In the genomic region with DNA sequence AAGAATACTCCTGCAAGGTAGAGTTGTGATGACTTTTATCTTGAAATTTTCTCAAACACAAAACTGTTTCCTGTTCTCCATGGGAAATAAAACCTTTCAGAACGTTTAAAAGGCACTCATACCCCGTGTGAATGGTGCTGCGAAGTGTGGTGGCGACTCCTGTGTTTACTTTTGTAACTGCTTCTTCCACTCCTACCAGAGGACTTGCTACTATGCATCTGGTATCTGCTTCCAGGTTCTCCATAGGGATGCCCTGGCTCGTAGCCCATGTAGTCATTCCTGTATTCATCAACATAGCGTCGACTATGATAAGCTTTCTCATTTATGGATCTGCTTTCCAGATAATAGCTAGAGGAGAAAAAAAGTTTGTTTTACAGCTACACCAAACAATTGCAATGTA, we compare ENCODE assay signal across 7 mouse cellular contexts. TPM values are rescaled to one million over a fixed set of nuclear protein-coding genes. Genes with fewer than 3 reads are reported as not detected.
DNase-seq lines count a peak whose midpoint lies in the region; ATAC-seq and TF ChIP-seq lines count a peak whose summit lies in the region.

No protein-coding gene starts in this region.

- ATAC-seq in kidney, postnatal 0 days (replicated peaks; ENCODE audit: low FRiP score, low read depth): no peak
- ATAC-seq in limb, embryonic 15.5 days (ENCODE audit: insufficient number of reproducible peaks, low FRiP score, low TSS enrichment, low read depth): no peak
- no peak for ATAC-seq in monocyte, adult 5-6 weeks (replicated peaks; ENCODE audit: insufficient number of reproducible peaks, low FRiP score, low TSS enrichment, poor library complexity, severe bottlenecking)

- H3K27ac ChIP-seq in kidney, postnatal 0 days: no peak overlapping the region
- H3K27ac ChIP-seq in cerebellum, adult 2 months (ENCODE audit: insufficient read depth, low read length): no peak overlapping the region
- H3K27ac ChIP-seq in limb, embryonic 15.5 days: no peak overlapping the region

- H3K27me3 ChIP-seq in kidney, postnatal 0 days (ENCODE audit: insufficient read depth, low read length): no peaks in the 10 kb centered on the region
- H3K27me3 ChIP-seq in cerebellum, adult 2 months (ENCODE audit: control insufficient read depth, insufficient read depth, low read length): no peaks in the 10 kb centered on the region
- H3K27me3 ChIP-seq in limb, embryonic 15.5 days: no peaks in the 10 kb centered on the region

- 44% methylated on average over 7 of the region's 7 CpGs for WGBS in kidney, postnatal 0 days
- 2% methylated on average over 7 of the region's 7 CpGs for WGBS in cerebellum, adult 2 months
- WGBS in limb, embryonic 15.5 days: 66% methylated on average over 7 of the region's 7 CpGs

- H3K9me3 ChIP-seq in kidney, postnatal 0 days (replicated peaks; ENCODE audit: low read length): no peaks in the 10 kb centered on the region
- no peaks in the 10 kb centered on the region for H3K9me3 ChIP-seq in limb, embryonic 15.5 days

- peak overlapping the region; percentile 69 for H3K4me2 ChIP-seq in kidney, postnatal 0 days (ENCODE audit: low read length)
- peak overlapping the region; percentile 51 for H3K4me2 ChIP-seq in limb, embryonic 15.5 days

- DNase-seq in kidney, postnatal 0 days (ENCODE audit: low spot score): no peak
- DNase-seq in kidney, adult 11 months: no peak
- peak; percentile 40 for DNase-seq in NIH3T3 (ENCODE audit: low read depth)
- peak; percentile 68 to 73 for DNase-seq in cerebellum, adult 2 months
- DNase-seq in urinary bladder, postnatal 10 days (ENCODE audit: low spot score): no peak

- H3K4me3 ChIP-seq in kidney, postnatal 0 days (replicated peaks; ENCODE audit: low read depth, low read length): 0 out of 2 replicates have a peak overlapping the region, but pooled peaks have one; percentile 5
- peak overlapping the region; percentile 30 for H3K4me3 ChIP-seq in cerebellum, adult 2 months (replicated peaks; ENCODE audit: insufficient read depth, low read depth, low read length)
- peak overlapping the region; percentile 98; the same call in 1 of the 2 replicates for H3K4me3 ChIP-seq in limb, embryonic 15.5 days

- H3K4me1 ChIP-seq in kidney, postnatal 0 days (replicated peaks; ENCODE audit: insufficient read depth, low read length): peaks cover 10% of the 10 kb centered on the region
- peaks cover 4% of the 10 kb centered on the region; the same call in 1 of the 2 replicates for H3K4me1 ChIP-seq in cerebellum, adult 2 months (ENCODE audit: control insufficient read depth, insufficient read depth, low read length)
- peaks cover 17% of the 10 kb centered on the region for H3K4me1 ChIP-seq in limb, embryonic 15.5 days

- no peak for TF ChIP-seq POLR2A in cerebellum, adult 2 months (IDR thresholded peaks at IDR 0.05; ENCODE audit: borderline replicate concordance, insufficient read depth, low read length)

- no peak overlapping the region for H3K9ac ChIP-seq in kidney, postnatal 0 days (ENCODE audit: low read depth, low read length)
- H3K9ac ChIP-seq in limb, embryonic 15.5 days: no peak overlapping the region

- H3K36me3 ChIP-seq in kidney, postnatal 0 days (ENCODE audit: insufficient read depth, low read length): peaks cover 36% of the 10 kb centered on the region
- peaks cover 47% of the 10 kb centered on the region for H3K36me3 ChIP-seq in limb, embryonic 15.5 days

- TF ChIP-seq CTCF in kidney, postnatal 0 days (IDR thresholded peaks at IDR 0.05; ENCODE audit: low read depth): peak; percentile 16; the same call in 1 of the 2 replicates
- no peak for TF ChIP-seq CTCF in cerebellum, adult 2 months (IDR thresholded peaks at IDR 0.05; ENCODE audit: borderline replicate concordance, insufficient read depth, low read depth, low read length)

RNA-seq across cellular contexts. Expression of a gene that starts 2.9 kb away (rescaled TPM):
- polyA plus RNA-seq in kidney, postnatal 0 days (2015; fragmentation: Nextera tagmentation; extraction: Ambion mirVana): 171 and 175 TPM in 2 replicates
- polyA plus RNA-seq in cerebellum, adult 2 months (2012; rRNA removed): 252 TPM in 2 replicates
- 207 and 212 TPM in 2 replicates for polyA plus RNA-seq in limb, embryonic 15.5 days (2015; fragmentation: Nextera tagmentation; extraction: Ambion mirVana)
- total RNA-seq in monocyte, adult 5-6 weeks (2017): 1,281 to 1,683 TPM (median 1,335 TPM) in 3 replicates

RNA-seq across cellular contexts. Expression of a gene that starts 24.0 kb away (rescaled TPM):
- 33.6 and 36.4 TPM in 2 replicates for polyA plus RNA-seq in kidney, postnatal 0 days (2015; fragmentation: Nextera tagmentation; extraction: Ambion mirVana)
- 29.1 and 32.4 TPM in 2 replicates for polyA plus RNA-seq in cerebellum, adult 2 months (2012; rRNA removed)
- 42.8 and 43.2 TPM in 2 replicates for polyA plus RNA-seq in limb, embryonic 15.5 days (2015; fragmentation: Nextera tagmentation; extraction: Ambion mirVana)
- 11.5 to 22.8 TPM (median 18.0 TPM) in 3 replicates for total RNA-seq in monocyte, adult 5-6 weeks (2017)

RNA-seq across cellular contexts. Expression of a gene that starts 24.3 kb away (rescaled TPM):
- 52.6 and 53.3 TPM in 2 replicates for polyA plus RNA-seq in kidney, postnatal 0 days (2015; fragmentation: Nextera tagmentation; extraction: Ambion mirVana)
- 30.0 and 31.0 TPM in 2 replicates for polyA plus RNA-seq in cerebellum, adult 2 months (2012; rRNA removed)
- 46.3 and 53.3 TPM in 2 replicates for polyA plus RNA-seq in limb, embryonic 15.5 days (2015; fragmentation: Nextera tagmentation; extraction: Ambion mirVana)
- 59.5 to 80.1 TPM (median 68.3 TPM) in 3 replicates for total RNA-seq in monocyte, adult 5-6 weeks (2017)

RNA-seq across cellular contexts. Expression of a gene that starts 28.3 kb away (rescaled TPM):
- 316 and 335 TPM in 2 replicates for polyA plus RNA-seq in kidney, postnatal 0 days (2015; fragmentation: Nextera tagmentation; extraction: Ambion mirVana)
- 72.1 and 72.3 TPM in 2 replicates for polyA plus RNA-seq in cerebellum, adult 2 months (2012; rRNA removed)
- polyA plus RNA-seq in limb, embryonic 15.5 days (2015; fragmentation: Nextera tagmentation; extraction: Ambion mirVana): 306 and 334 TPM in 2 replicates
- total RNA-seq in monocyte, adult 5-6 weeks (2017): 164 to 180 TPM (median 178 TPM) in 3 replicates

Comparison
In these comparisons a context has a peak if more than half of its experiments do, and no peak if none do; other contexts are left out.
1. DNase-seq: peak in NIH3T3 (single experiment) and cerebellum, adult 2 months (2 of 2); none in kidney, postnatal 0 days (single experiment), kidney, adult 11 months (single experiment) and urinary bladder, postnatal 10 days (single experiment).
2. H3K4me3 ChIP-seq: peak in every context shown above with its lines; median percentile 98 in limb, embryonic 15.5 days; 30 in cerebellum, adult 2 months; 5 in kidney, postnatal 0 days.